10 mouse cellular contexts compared by ENCODE assay signal in the genomic region with DNA sequence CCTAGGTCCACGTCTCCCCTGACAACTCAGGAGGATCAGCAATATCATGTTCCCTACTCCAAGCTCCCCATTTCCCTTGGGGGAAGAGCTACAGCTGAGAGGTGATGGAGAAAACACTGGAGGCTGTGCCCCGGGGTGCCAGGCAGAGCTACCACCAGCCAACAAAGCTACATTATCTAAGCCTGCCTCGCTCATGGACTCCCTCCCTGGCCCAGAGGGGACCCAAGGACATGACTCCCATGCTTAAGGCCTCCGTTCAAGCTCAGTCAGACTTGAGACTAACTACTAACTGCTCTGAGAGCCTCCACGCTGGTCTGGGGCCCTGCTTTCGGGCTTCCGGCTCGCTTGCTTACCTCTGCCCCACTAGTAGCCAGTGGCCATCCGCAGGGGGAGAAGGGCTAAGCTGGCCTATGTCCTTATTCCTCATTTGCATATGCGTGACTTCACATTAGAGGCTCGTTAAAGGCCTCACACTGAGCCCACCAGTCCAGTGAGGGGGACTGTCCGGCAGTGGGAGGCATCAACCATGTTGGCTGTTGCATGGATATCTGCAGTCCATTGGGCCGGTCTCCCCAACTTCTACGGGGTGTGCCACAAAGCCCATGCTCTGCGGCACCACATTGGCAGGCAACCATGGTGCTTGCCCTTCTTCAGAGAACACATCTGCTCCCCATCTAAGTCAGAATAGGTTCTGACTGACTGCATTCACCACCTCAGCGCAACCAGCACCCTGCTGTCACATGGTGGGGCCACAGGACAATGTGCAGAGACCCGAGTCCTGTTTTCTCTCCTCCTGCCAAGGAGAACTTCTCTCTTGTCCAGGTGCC. TPM values are rescaled to one million over a fixed set of nuclear protein-coding genes. Genes with fewer than 3 reads are reported as not detected.
A peak's percentile ranks its signal among the peaks of the same experiment; 100 is the strongest.
DNase-seq lines count a peak whose midpoint lies in the region; ATAC-seq and TF ChIP-seq lines count a peak whose summit lies in the region.
"Had no signal": no experiment of that assay in that cellular context is flagged by ENCODE, and none has a peak within 500 bp of the region (broad histone marks: within the 10 kb centered on the region; RNA-seq: fewer than 3 reads in every experiment).

No protein-coding gene starts in this region.

- no peaks in the 10 kb centered on the region for H3K9me3 ChIP-seq in embryonic facial prominence, embryonic 10.5 days
- no peaks in the 10 kb centered on the region for H3K9me3 ChIP-seq in heart, postnatal 0 days (replicated peaks; ENCODE audit: control insufficient read depth, low read length)
- no peaks in the 10 kb centered on the region for H3K9me3 ChIP-seq in midbrain, embryonic 10.5 days (replicated peaks)

- 80% methylated on average over 17 of the region's 17 CpGs for WGBS in kidney, adult 2 months
- 70% methylated on average over 17 of the region's 17 CpGs for WGBS in embryonic facial prominence, embryonic 10.5 days
- 64% methylated on average over 17 of the region's 17 CpGs for WGBS in heart, postnatal 0 days
- WGBS in midbrain, embryonic 10.5 days = 80% methylated on average over 17 of the region's 17 CpGs

- H3K4me3 ChIP-seq in kidney, adult 2 months (ENCODE audit: insufficient read depth, low read depth, low read length) = no peak overlapping the region
- peak overlapping the region; percentile 32; the same call in 1 of the 2 replicates for H3K4me3 ChIP-seq in embryonic facial prominence, embryonic 10.5 days
- no peak overlapping the region for H3K4me3 ChIP-seq in heart, postnatal 0 days (ENCODE audit: low read depth, low read length)
- peak overlapping the region; percentile 17; the same call in 1 of the 2 replicates for H3K4me3 ChIP-seq in midbrain, embryonic 10.5 days

- TF ChIP-seq CTCF in kidney, adult 2 months (conservative IDR thresholded peaks at IDR 0.05; ENCODE audit: insufficient read depth, insufficient read length, low read depth, low read length) = no peak
- TF ChIP-seq CTCF in heart, postnatal 0 days (IDR thresholded peaks at IDR 0.05; ENCODE audit: low read depth) = no peak

- no peak for DNase-seq in kidney, adult 2 months
- DNase-seq in kidney, adult 11 months = no peak
- DNase-seq in embryonic facial prominence, embryonic 10.5 days (ENCODE audit: low spot score) = no peak
- no peak for DNase-seq in heart, postnatal 0 days (ENCODE audit: low spot score)
- DNase-seq in midbrain, embryonic 10.5 days (ENCODE audit: low spot score) = no peak
- no peak for DNase-seq in urinary bladder, adult 2 months (ENCODE audit: low spot score)
- DNase-seq in cerebellum, adult 11 months = no peak

- H3K36me3 ChIP-seq in kidney, adult 2 months (ENCODE audit: control insufficient read depth, insufficient read depth, low read length) = no peaks in the 10 kb centered on the region
- H3K36me3 ChIP-seq in embryonic facial prominence, embryonic 10.5 days (replicated peaks) = peaks cover 46% of the 10 kb centered on the region
- H3K36me3 ChIP-seq in heart, postnatal 0 days (replicated peaks; ENCODE audit: control insufficient read depth, insufficient read depth, low read length) = peaks cover 3% of the 10 kb centered on the region; the same call in 1 of the 2 replicates
- peaks cover 40% of the 10 kb centered on the region for H3K36me3 ChIP-seq in midbrain, embryonic 10.5 days

- no peak for TF ChIP-seq POLR2A in kidney, adult 2 months (IDR thresholded peaks at IDR 0.05; ENCODE audit: low read depth, low read length)

- peak overlapping the region; percentile 40 for H3K4me2 ChIP-seq in heart, postnatal 0 days (ENCODE audit: low read depth, low read length)

- H3K4me1 ChIP-seq in kidney, adult 2 months (ENCODE audit: control insufficient read depth, insufficient read depth, low read length) = peaks cover 11% of the 10 kb centered on the region
- H3K4me1 ChIP-seq in embryonic facial prominence, embryonic 10.5 days = peaks cover 81% of the 10 kb centered on the region
- peaks cover 60% of the 10 kb centered on the region for H3K4me1 ChIP-seq in heart, postnatal 0 days (ENCODE audit: control insufficient read depth, insufficient read depth)
- H3K4me1 ChIP-seq in midbrain, embryonic 10.5 days = peaks cover 85% of the 10 kb centered on the region

- H3K9ac ChIP-seq in heart, postnatal 0 days (replicated peaks; ENCODE audit: low read depth, low read length) = peak overlapping the region; percentile 27; the same call in 1 of the 2 replicates

- H3K27ac ChIP-seq in kidney, adult 2 months (ENCODE audit: insufficient read depth, low read depth, low read length) = peak overlapping the region; percentile 14
- 0 out of 2 replicates have a peak overlapping the region, but pooled peaks have one; percentile 76 for H3K27ac ChIP-seq in embryonic facial prominence, embryonic 10.5 days (replicated peaks)
- peak overlapping the region; percentile 81 for H3K27ac ChIP-seq in heart, postnatal 0 days (ENCODE audit: low read depth)
- 0 out of 2 replicates have a peak overlapping the region, but pooled peaks have one; percentile 13 for H3K27ac ChIP-seq in midbrain, embryonic 10.5 days (replicated peaks)

- no peak for TF ChIP-seq EP300 in heart, postnatal 0 days (IDR thresholded peaks at IDR 0.05; ENCODE audit: low read depth)

- no peak for ATAC-seq in heart, postnatal 0 days (ENCODE audit: insufficient read depth, low read depth)
- no peak for ATAC-seq in megakaryocyte-erythroid progenitor cell, adult 5-6 weeks (replicated peaks; ENCODE audit: low FRiP score, low TSS enrichment, poor library complexity, severe bottlenecking)

- H3K27me3 ChIP-seq in kidney, adult 2 months (replicated peaks; ENCODE audit: control insufficient read depth, insufficient read depth, low read length) = no peaks in the 10 kb centered on the region
- H3K27me3 ChIP-seq in embryonic facial prominence, embryonic 10.5 days (replicated peaks; ENCODE audit: low read depth, poor library complexity, severe bottlenecking) = no peaks in the 10 kb centered on the region
- no peaks in the 10 kb centered on the region for H3K27me3 ChIP-seq in heart, postnatal 0 days (ENCODE audit: control insufficient read depth, insufficient read depth, low read length)
- H3K27me3 ChIP-seq in midbrain, embryonic 10.5 days (ENCODE audit: low read depth, poor library complexity, severe bottlenecking) = no peaks in the 10 kb centered on the region

RNA-seq across cellular contexts. Expression of a gene that starts 3.5 kb away (rescaled TPM):
- 28.3 and 30.3 TPM in 2 replicates for polyA plus RNA-seq in kidney, adult 2 months (2012; rRNA removed)
- 60.9 and 62.9 TPM in 2 replicates for polyA plus RNA-seq in embryonic facial prominence, embryonic 10.5 days (2016; fragmentation: Nextera tagmentation; extraction: Ambion mirVana)
- total RNA-seq in heart, postnatal 0 days (2014; rRNA removed; ENCODE audit: low replicate concordance) = 75.0 and 90.1 TPM in 2 replicates
- polyA plus RNA-seq in heart, postnatal 0 days (2015; fragmentation: Nextera tagmentation; extraction: Ambion mirVana) = 35.2 and 37.5 TPM in 2 replicates
- polyA plus RNA-seq in midbrain, embryonic 10.5 days (2016; fragmentation: Nextera tagmentation; extraction: Ambion mirVana) = 59.8 and 69.7 TPM in 2 replicates
- 103 and 127 TPM in 2 replicates for polyA plus RNA-seq in urinary bladder, adult 2 months (2012; rRNA removed)
- total RNA-seq in megakaryocyte-erythroid progenitor cell, adult 5-6 weeks (2014; fragmentation: Nextera tagmentation) = 6.4 and 8.0 TPM in 2 replicates
- total RNA-seq in megakaryocyte-erythroid progenitor cell, adult 5-6 weeks (2017) = 13.2 and 14.5 TPM in 2 replicates

RNA-seq across cellular contexts. Expression of a gene that starts 9.5 kb away (rescaled TPM):
- polyA plus RNA-seq in kidney, adult 2 months (2012; rRNA removed) = 57.7 and 75.5 TPM in 2 replicates
- polyA plus RNA-seq in embryonic facial prominence, embryonic 10.5 days (2016; fragmentation: Nextera tagmentation; extraction: Ambion mirVana) = 91.8 and 92.3 TPM in 2 replicates
- total RNA-seq in heart, postnatal 0 days (2014; rRNA removed; ENCODE audit: low replicate concordance) = 46.4 and 63.1 TPM in 2 replicates
- 80.3 and 86.7 TPM in 2 replicates for polyA plus RNA-seq in heart, postnatal 0 days (2015; fragmentation: Nextera tagmentation; extraction: Ambion mirVana)
- 85.2 and 94.4 TPM in 2 replicates for polyA plus RNA-seq in midbrain, embryonic 10.5 days (2016; fragmentation: Nextera tagmentation; extraction: Ambion mirVana)
- 85.7 and 101 TPM in 2 replicates for polyA plus RNA-seq in urinary bladder, adult 2 months (2012; rRNA removed)
- 40.1 and 43.2 TPM in 2 replicates for total RNA-seq in megakaryocyte-erythroid progenitor cell, adult 5-6 weeks (2014; fragmentation: Nextera tagmentation)
- total RNA-seq in megakaryocyte-erythroid progenitor cell, adult 5-6 weeks (2017) = 55.9 and 81.1 TPM in 2 replicates

RNA-seq across cellular contexts. Expression of a gene that starts 34.0 kb away (rescaled TPM):
- polyA plus RNA-seq in kidney, adult 2 months (2012; rRNA removed) = 0.27 and 0.31 TPM in 2 replicates
- polyA plus RNA-seq in embryonic facial prominence, embryonic 10.5 days (2016; fragmentation: Nextera tagmentation; extraction: Ambion mirVana) = 7.3 and 11.2 TPM in 2 replicates
- total RNA-seq in heart, postnatal 0 days (2014; rRNA removed; ENCODE audit: low replicate concordance) = 3.8 and 4.3 TPM in 2 replicates
- polyA plus RNA-seq in heart, postnatal 0 days (2015; fragmentation: Nextera tagmentation; extraction: Ambion mirVana) = 0.71 and 1.1 TPM in 2 replicates
- polyA plus RNA-seq in midbrain, embryonic 10.5 days (2016; fragmentation: Nextera tagmentation; extraction: Ambion mirVana) = 2.8 and 6.5 TPM in 2 replicates
- polyA plus RNA-seq in urinary bladder, adult 2 months (2012; rRNA removed) = 17.6 and 22.6 TPM in 2 replicates
- total RNA-seq in megakaryocyte-erythroid progenitor cell, adult 5-6 weeks (2014; fragmentation: Nextera tagmentation) = not detected in 2 replicates
- not detected in 2 replicates for total RNA-seq in megakaryocyte-erythroid progenitor cell, adult 5-6 weeks (2017)
- total RNA-seq: hematopoietic stem cell, adult 5-6 weeks; MEL had no signal

RNA-seq across cellular contexts. Expression of a gene that starts 50.1 kb away (rescaled TPM):
- 40.4 and 51.0 TPM in 2 replicates for polyA plus RNA-seq in kidney, adult 2 months (2012; rRNA removed)
- 262 and 263 TPM in 2 replicates for polyA plus RNA-seq in embryonic facial prominence, embryonic 10.5 days (2016; fragmentation: Nextera tagmentation; extraction: Ambion mirVana)
- 84.1 and 121 TPM in 2 replicates for total RNA-seq in heart, postnatal 0 days (2014; rRNA removed; ENCODE audit: low replicate concordance)
- 86.1 and 96.7 TPM in 2 replicates for polyA plus RNA-seq in heart, postnatal 0 days (2015; fragmentation: Nextera tagmentation; extraction: Ambion mirVana)
- 244 and 256 TPM in 2 replicates for polyA plus RNA-seq in midbrain, embryonic 10.5 days (2016; fragmentation: Nextera tagmentation; extraction: Ambion mirVana)
- polyA plus RNA-seq in urinary bladder, adult 2 months (2012; rRNA removed) = 111 and 130 TPM in 2 replicates
- 266 and 395 TPM in 2 replicates for total RNA-seq in megakaryocyte-erythroid progenitor cell, adult 5-6 weeks (2014; fragmentation: Nextera tagmentation)
- total RNA-seq in megakaryocyte-erythroid progenitor cell, adult 5-6 weeks (2017) = 471 and 531 TPM in 2 replicates

Comparison
In these comparisons a context has a peak if more than half of its experiments do, and no peak if none do; other contexts are left out.
1. H3K27ac ChIP-seq: peak in every context shown above with its lines; median percentile 81 in heart, postnatal 0 days; 76 in embryonic facial prominence, embryonic 10.5 days; 14 in kidney, adult 2 months; 13 in midbrain, embryonic 10.5 days.
2. H3K4me3 ChIP-seq: peak in embryonic facial prominence, embryonic 10.5 days (single experiment) and midbrain, embryonic 10.5 days (single experiment); none in kidney, adult 2 months (single experiment) and heart, postnatal 0 days (single experiment).